Mouse (Mus musculus) hindbrain, embryonic 13.5 days (tissue): ENCODE measurements around the gene Renbp. TPM values are rescaled to one million over a fixed set of nuclear protein-coding genes. Genes with fewer than 3 reads are reported as not detected.

Experiments
- ATAC-seq: fragments of 200-750 bp; cut with Nextera tagmentation; 2 replicates; pipeline ENCODE4 v1.8.0; 2017; ENCODE audit warnings: moderate TSS enrichment; ENCODE audit not compliant: low FRiP score
- H3K27ac ChIP-seq: fragments of 300-500 bp; sonication (generic); 2 replicates; pipeline ENCODE4 v1.5.1; 2015; ENCODE audit warnings: inconsistent platforms, mild to moderate bottlenecking, moderate library complexity
- H3K27me3 ChIP-seq: fragments of 300-500 bp; sonication (generic); 2 replicates; pipeline ENCODE4 v1.6.1; 2015; ENCODE audit warnings: mild to moderate bottlenecking, inconsistent platforms
- H3K36me3 ChIP-seq: fragments of 300-500 bp; sonication (generic); 2 replicates; pipeline ENCODE4 v1.6.1; 2015; ENCODE audit warnings: mild to moderate bottlenecking, inconsistent platforms
- H3K4me1 ChIP-seq: fragments of 300-500 bp; sonication (generic); replicated peaks from 2 replicates; pipeline ENCODE4 v1.6.1; 2015; ENCODE audit warnings: inconsistent platforms
- H3K4me2 ChIP-seq: fragments of 300-500 bp; sonication (generic); 2 replicates; pipeline ENCODE4 v1.6.1; 2015; ENCODE audit warnings: inconsistent platforms, mild to moderate bottlenecking, moderate library complexity
- H3K4me3 ChIP-seq: fragments of 300-500 bp; sonication (generic); 2 replicates; pipeline ENCODE4 v1.5.1; 2015; ENCODE audit warnings: mild to moderate bottlenecking, inconsistent platforms
- H3K9ac ChIP-seq: fragments of 300-500 bp; sonication (generic); 2 replicates; pipeline ENCODE4 v1.6.1; 2015; ENCODE audit warnings: mild to moderate bottlenecking, inconsistent platforms
- H3K9me3 ChIP-seq: fragments of 300-500 bp; sonication (generic); 2 replicates; pipeline ENCODE4 v1.6.1; 2016; ENCODE audit warnings: inconsistent platforms
- WGBS: fragments of 180-500 bp; shearing (Covaris S2); methylation state at CpG from one replicate; pipeline ENCODE4 v1.1.7; 2015; 5-methylcytosine and 5-hydroxymethylcytosine counted together
- polyA plus RNA-seq: library from polyadenylated mRNA; unstranded; fragments of >200 nt; fragmentation: Nextera tagmentation; extraction: Ambion mirVana; gene quantifications from 2 replicates; pipeline ENCODE4 v1.2.1, GENCODE M21; 2015

Renbp gene
- polyA plus RNA-seq, 1 experiment from 2014 or later, result 12.7 TPM

DNA sequence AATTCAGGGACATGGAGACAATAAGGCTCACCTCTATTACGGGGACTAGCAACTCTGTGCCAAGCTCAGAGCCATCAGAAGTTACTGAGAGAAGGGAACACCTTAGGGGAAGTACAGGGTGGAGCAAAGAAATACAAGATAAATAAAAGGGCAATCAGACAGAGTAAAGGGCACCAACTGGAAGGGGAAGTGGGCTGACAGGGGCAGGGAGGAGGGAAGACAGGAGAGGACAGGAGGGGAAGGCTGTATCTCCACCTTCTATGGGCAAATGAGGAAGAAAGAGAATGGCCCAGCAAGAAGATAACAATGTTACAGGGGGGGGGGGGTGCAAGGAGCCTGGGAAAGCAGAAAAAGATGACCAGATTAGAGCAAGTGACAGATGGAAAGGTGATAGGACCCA lies 53.6 kb downstream of the Renbp start:
- no peak overlapping the region for H3K27ac ChIP-seq
- H3K4me1 ChIP-seq, result peaks cover 47% of the 10 kb centered on the region
- H3K4me3 ChIP-seq, result no peak overlapping the region
- H3K27me3 ChIP-seq, result no peaks in the 10 kb centered on the region
- ATAC-seq, result no peak
- H3K9me3 ChIP-seq, result no peaks in the 10 kb centered on the region
- no peaks in the 10 kb centered on the region for H3K36me3 ChIP-seq
- 90% methylated on average over 1 of the region's 1 CpGs for WGBS
- no peak overlapping the region for H3K9ac ChIP-seq
- peak overlapping the region; percentile 46 for H3K4me2 ChIP-seq

DNA sequence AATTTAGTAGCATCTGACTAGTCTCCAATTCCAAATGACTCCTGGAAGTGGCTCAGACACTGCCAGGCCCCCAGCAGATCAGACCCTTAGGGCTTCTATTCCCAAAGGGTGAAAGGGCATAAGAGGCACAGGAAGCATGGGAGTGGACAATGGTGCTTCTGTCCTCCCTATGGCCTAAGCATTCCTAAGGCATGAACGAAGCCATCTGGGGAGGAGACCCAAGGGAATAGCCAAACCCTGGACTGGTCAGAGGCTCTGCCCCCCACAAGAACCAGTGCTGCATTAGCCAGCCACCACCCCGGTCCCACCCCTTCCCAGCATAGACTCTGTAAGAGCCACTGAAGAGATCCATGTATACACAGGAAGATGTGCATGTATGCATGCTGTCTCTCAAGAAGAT lies 54.8 kb downstream of the Renbp start:
- no peak for ATAC-seq
- WGBS, result 72% methylated on average over 2 of the region's 2 CpGs
- H3K4me2 ChIP-seq, result peak overlapping the region; percentile 46
- no peak overlapping the region for H3K9ac ChIP-seq
- H3K36me3 ChIP-seq, result no peaks in the 10 kb centered on the region
- H3K27ac ChIP-seq, result no peak overlapping the region
- no peak overlapping the region for H3K4me3 ChIP-seq
- no peaks in the 10 kb centered on the region for H3K9me3 ChIP-seq
- H3K27me3 ChIP-seq, result no peaks in the 10 kb centered on the region
- peaks cover 44% of the 10 kb centered on the region for H3K4me1 ChIP-seq

Other genes starting within 250 kb of the Renbp start
- 128 and 138 TPM in 2 replicates for gene Bcap31, start 214.7 kb downstream of the Renbp start, polyA plus RNA-seq
- gene Abcd1, start 214.3 kb downstream of the Renbp start, polyA plus RNA-seq, result 11.1 and 11.2 TPM in 2 replicates
- 0.26 and 0.29 TPM in 2 replicates for gene Plxnb3, start 173.8 kb downstream of the Renbp start, polyA plus RNA-seq
- 1.7 and 2.2 TPM in 2 replicates for gene Srpk3, start 156.4 kb downstream of the Renbp start, polyA plus RNA-seq
- 223 and 228 TPM in 2 replicates for gene Idh3g, start 144.0 kb downstream of the Renbp start, polyA plus RNA-seq
- 147 and 149 TPM in 2 replicates for gene Ssr4, start 143.8 kb downstream of the Renbp start, polyA plus RNA-seq
- 3.7 and 4.1 TPM in 2 replicates for gene Pdzd4, start 105.9 kb downstream of the Renbp start, polyA plus RNA-seq
- 0.09 and 0.17 TPM in 2 replicates for gene Avpr2, start 38.7 kb downstream of the Renbp start, polyA plus RNA-seq
- 77.3 and 84.1 TPM in 2 replicates for gene L1cam, start 34.7 kb downstream of the Renbp start, polyA plus RNA-seq
- gene Arhgap4, start 9.0 kb downstream of the Renbp start, polyA plus RNA-seq, result 3.4 and 3.8 TPM in 2 replicates
- 105 and 107 TPM in 2 replicates for gene Naa10, start 8.9 kb downstream of the Renbp start, polyA plus RNA-seq
- 50.8 and 52.1 TPM in 2 replicates for gene Hcfc1, start 35.5 kb upstream of the Renbp start, polyA plus RNA-seq
- gene Irak1, start 93.1 kb upstream of the Renbp start, polyA plus RNA-seq, result 38.5 and 39.7 TPM in 2 replicates
- gene Opn1mw, start 196.6 kb upstream of the Renbp start, polyA plus RNA-seq, result not detected in 2 replicates
- gene Mecp2, start 204.5 kb upstream of the Renbp start, polyA plus RNA-seq, result 14.0 and 14.7 TPM in 2 replicates
- not detected in 2 replicates for gene Tex28, start 237.0 kb upstream of the Renbp start, polyA plus RNA-seq
- 0.13 and 0.14 TPM in 2 replicates for gene Tktl1, start 246.4 kb upstream of the Renbp start, polyA plus RNA-seq